Mouse (Mus musculus) cortical plate, adult 2 months (tissue): Measurements from ENCODE around the gene Gm49342.
"Not testable (repeated sequence)": the region's sequence is repeated elsewhere in the genome, so short reads cannot be mapped to it uniquely, and the experiment has no call there.

Source experiments
- CTCF ChIP-seq: fragments of 200-500 bp; IDR thresholded peaks from 2 replicates; pipeline ENCODE4 v1.5.1; 2011; ENCODE audit warnings: mild to moderate bottlenecking, control low read depth, low read length; ENCODE audit not compliant: insufficient read depth; ENCODE audit errors: extremely low read depth
- POLR2A ChIP-seq: fragments of 200-500 bp; IDR thresholded peaks from 2 replicates; pipeline ENCODE4 v1.6.1; 2011; ENCODE audit warnings: mild to moderate bottlenecking, low read length, control low read depth; ENCODE audit not compliant: insufficient read depth; ENCODE audit errors: extremely low read depth

DNA sequence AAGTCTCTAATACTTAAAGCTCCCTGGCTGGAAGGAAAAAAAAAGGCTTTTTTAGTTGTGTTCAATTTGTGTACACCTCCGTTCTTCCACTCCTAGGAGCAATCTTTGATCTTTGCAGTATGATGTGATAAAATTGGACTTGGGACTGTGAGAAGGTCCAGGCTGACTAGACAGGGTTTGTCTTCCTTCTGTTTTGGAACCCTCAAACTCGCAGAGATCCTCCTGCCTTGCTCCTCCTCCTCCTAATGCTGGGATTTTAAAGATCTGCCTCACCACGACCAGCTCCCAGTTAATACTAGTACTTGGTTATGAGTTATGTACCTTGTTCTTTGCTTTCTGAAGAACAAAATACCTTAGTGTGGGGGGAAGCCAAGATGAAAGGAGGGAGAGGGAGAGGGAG, 1.2 kb downstream of the Gm49342 start:
- TF ChIP-seq CTCF, POLR2A: not testable (repeated sequence)
